Mouse (Mus musculus) CH12.LX (cell line): ENCODE results near the gene Gm9857. TPM values are rescaled to one million over a fixed set of nuclear protein-coding genes. Genes with fewer than 3 reads are reported as not detected.

Experiments
- DNase-seq: peaks from one replicate; pipeline ENCODE4 v3.0.0-alpha.2; 2013; ENCODE audit errors: extremely low read depth
- H3K27ac ChIP-seq: 2 replicates; pipeline ENCODE4 v1.5.1; 2012; ENCODE audit warnings: low read depth, mild to moderate bottlenecking, control low read depth, moderate library complexity; ENCODE audit not compliant: insufficient read depth
- H3K27me3 ChIP-seq: replicated peaks from 2 replicates; pipeline ENCODE3; 2012; ENCODE audit warnings: inconsistent platforms
- H3K36me3 ChIP-seq, 2 experiments: replicated peaks in 1 of 2; 2 replicates each; pipeline versions ENCODE3 to v1.6.1; 2012; ENCODE audit warnings: inconsistent platforms in 1 of 2, low read length in 1 of 2, mild to moderate bottlenecking in 1 of 2, mixed read lengths in 1 of 2, moderate library complexity in 1 of 2; ENCODE audit not compliant: control insufficient read depth in 1 of 2, insufficient read depth in 1 of 2
- H3K4me1 ChIP-seq, 2 experiments: 2 replicates each; pipeline ENCODE4 v1.6.1; 2012; ENCODE audit warnings: inconsistent platforms in 1 of 2, moderate library complexity in 1 of 2; ENCODE audit not compliant: insufficient read depth in 2 of 2, control insufficient read depth in 1 of 2
- H3K4me2 ChIP-seq: 2 replicates; pipeline ENCODE4 v1.6.1; 2012; ENCODE audit warnings: low read depth, mild to moderate bottlenecking, control low read depth; ENCODE audit not compliant: poor library complexity, insufficient read depth, severe bottlenecking
- H3K4me3 ChIP-seq, 3 experiments: fragments of 150-350 bp in 1 of 3; sonication (generic) in 1 of 3; replicated peaks in 1 of 3; 2 replicates each; pipeline versions ENCODE3 to v1.5.1; 2011 to 2012; ENCODE audit warnings: low read depth in 2 of 3, low read length in 2 of 3, mild to moderate bottlenecking in 2 of 3, moderate library complexity in 2 of 3, control low read depth in 1 of 3, improper control_type of control experiment in 1 of 3, inconsistent platforms in 1 of 3, mixed read lengths in 1 of 3; ENCODE audit not compliant: poor library complexity in 1 of 3
- H3K79me2 ChIP-seq: replicated peaks from 2 replicates; pipeline ENCODE4 v1.6.1; 2012; ENCODE audit warnings: mild to moderate bottlenecking, moderate library complexity; ENCODE audit not compliant: control insufficient read depth, poor library complexity, insufficient read depth, severe bottlenecking; ENCODE audit errors: extremely low read depth
- H3K9ac ChIP-seq: 2 replicates; pipeline ENCODE4 v1.6.1; 2012; ENCODE audit warnings: low read depth, mild to moderate bottlenecking, control low read depth, moderate library complexity; ENCODE audit not compliant: insufficient read depth
- H3K9me3 ChIP-seq: replicated peaks from 2 replicates; pipeline ENCODE3; 2012; ENCODE audit warnings: low read length, inconsistent platforms, mixed read lengths
- CTCF ChIP-seq, 2 experiments: IDR thresholded peaks in 1 of 2; conservative IDR thresholded peaks in 1 of 2; 2 replicates each; pipeline ENCODE4 v1.5.1; 2011 to 2012; ENCODE audit warnings: low read depth in 2 of 2, low read length in 2 of 2, improper control_type of control experiment in 1 of 2, inconsistent platforms in 1 of 2, mild to moderate bottlenecking in 1 of 2, moderate library complexity in 1 of 2
- ELF1 ChIP-seq: IDR thresholded peaks from 2 replicates; pipeline ENCODE4 v1.6.1; 2014; ENCODE audit warnings: low read depth, mild to moderate bottlenecking, inconsistent platforms, low read length, improper control_type of control experiment
- EP300 ChIP-seq: IDR thresholded peaks from 2 replicates; pipeline ENCODE4 v1.6.1; 2011; ENCODE audit warnings: low read length, improper control_type of control experiment
- ETS1 ChIP-seq: conservative IDR thresholded peaks from 2 replicates; pipeline ENCODE4 v1.6.1; 2012; ENCODE audit warnings: low read depth, mild to moderate bottlenecking, inconsistent platforms, low read length, improper control_type of control experiment, moderate library complexity
- GABPA ChIP-seq: IDR thresholded peaks from 2 replicates; pipeline ENCODE4 v1.6.1; 2012; ENCODE audit warnings: low read depth, low read length, improper control_type of control experiment, inconsistent platforms; ENCODE audit not compliant: insufficient replicate concordance
- HCFC1 ChIP-seq: IDR thresholded peaks from 2 replicates; pipeline ENCODE4 v1.6.1; 2012; ENCODE audit warnings: low read depth, mild to moderate bottlenecking, inconsistent platforms, low read length, improper control_type of control experiment
- IRF4 ChIP-seq: IDR thresholded peaks from 2 replicates; pipeline ENCODE4 v1.6.1; 2014; ENCODE audit warnings: low read depth, mild to moderate bottlenecking, inconsistent platforms, low read length, improper control_type of control experiment
- JUN ChIP-seq: IDR thresholded peaks from 2 replicates; pipeline ENCODE4 v1.6.1; 2011; ENCODE audit warnings: low read depth, mild to moderate bottlenecking, low read length, improper control_type of control experiment, moderate library complexity; ENCODE audit not compliant: insufficient read depth
- KAT2A ChIP-seq: IDR thresholded peaks from 2 replicates; pipeline ENCODE4 v1.6.1; 2012; ENCODE audit warnings: low read length, improper control_type of control experiment, inconsistent platforms; ENCODE audit not compliant: insufficient replicate concordance
- MAX ChIP-seq: IDR thresholded peaks from 2 replicates; pipeline ENCODE4 v1.6.1; 2011; ENCODE audit warnings: low read length, improper control_type of control experiment
- MAZ ChIP-seq: IDR thresholded peaks from 2 replicates; pipeline ENCODE4 v1.6.1; 2012; ENCODE audit warnings: low read depth, mild to moderate bottlenecking, inconsistent platforms, low read length, improper control_type of control experiment, moderate library complexity
- MXI1 ChIP-seq: IDR thresholded peaks from 2 replicates; pipeline ENCODE4 v1.6.1; 2011; ENCODE audit warnings: mild to moderate bottlenecking, low read depth, low read length, improper control_type of control experiment
- MYC ChIP-seq: IDR thresholded peaks from 2 replicates; pipeline ENCODE4 v1.6.1; 2011; ENCODE audit warnings: low read depth, mild to moderate bottlenecking, improper control_type of control experiment, low read length
- NELFE ChIP-seq: IDR thresholded peaks from 2 replicates; pipeline ENCODE4 v1.6.1; 2011; ENCODE audit warnings: low read depth, low read length, improper control_type of control experiment
- NRF1 ChIP-seq: IDR thresholded peaks from 2 replicates; pipeline ENCODE4 v1.6.1; 2014; ENCODE audit warnings: low read depth, mild to moderate bottlenecking, inconsistent platforms, low read length, improper control_type of control experiment, moderate library complexity
- PAX5 ChIP-seq: IDR thresholded peaks from 2 replicates; pipeline ENCODE4 v1.6.1; 2012; ENCODE audit warnings: low read length, inconsistent platforms, mixed read lengths
- POLR2A ChIP-seq: IDR thresholded peaks from 2 replicates; pipeline ENCODE4 v1.6.1; 2011; ENCODE audit warnings: low read depth, mild to moderate bottlenecking, improper control_type of control experiment, low read length
- POLR2AphosphoS2 ChIP-seq: IDR thresholded peaks from 2 replicates; pipeline ENCODE4 v1.6.1; 2011; ENCODE audit warnings: low read depth, low read length, improper control_type of control experiment
- RCOR1 ChIP-seq: conservative IDR thresholded peaks from 2 replicates; pipeline ENCODE4 v1.6.1; 2012; ENCODE audit warnings: low read depth, mild to moderate bottlenecking, inconsistent platforms, low read length, improper control_type of control experiment
- SMC3 ChIP-seq: IDR thresholded peaks from 2 replicates; pipeline ENCODE4 v1.6.1; 2011; ENCODE audit warnings: low read depth, low read length, improper control_type of control experiment
- TBP ChIP-seq: conservative IDR thresholded peaks from 2 replicates; pipeline ENCODE4 v1.6.1; 2011; ENCODE audit warnings: low read depth, low read length, improper control_type of control experiment
- TCF12 ChIP-seq: IDR thresholded peaks from 2 replicates; pipeline ENCODE4 v1.6.1; 2014; ENCODE audit warnings: low read depth, mild to moderate bottlenecking, inconsistent platforms, low read length, improper control_type of control experiment
- UBTF ChIP-seq: IDR thresholded peaks from 2 replicates; pipeline ENCODE4 v1.6.1; 2012; ENCODE audit warnings: low read depth, mild to moderate bottlenecking, inconsistent platforms, low read length, improper control_type of control experiment, moderate library complexity
- ZC3H11A ChIP-seq: IDR thresholded peaks from 2 replicates; pipeline ENCODE4 v1.6.1; 2012; ENCODE audit warnings: low read depth, mild to moderate bottlenecking, inconsistent platforms, low read length, improper control_type of control experiment
- ZKSCAN1 ChIP-seq: IDR thresholded peaks from 2 replicates; pipeline ENCODE4 v1.6.1; 2012; ENCODE audit warnings: low read depth, inconsistent platforms, low read length, improper control_type of control experiment, borderline replicate concordance
- dilution Hi-C: fragments of 300-500 bp; cut with MboI; formaldehyde crosslinking; loops from 2 replicates; pipeline ENCODE4 v1.14.3; 2020; ENCODE audit warnings: low sequenced_read_pairs; ENCODE audit not compliant: extremely low pct_unique_long_range_greater_than_20kb, extremely low pct_ligation_motif_present
- in situ Hi-C: fragments of 300-500 bp; cut with MboI; formaldehyde crosslinking; loops from 3 replicates; pipeline ENCODE4 v1.14.3; 2019; ENCODE audit warnings: low sequenced_read_pairs, low pct_ligation_motif_present, low pct_unique_long_range_greater_than_20kb, mixed read lengths
- polyA plus RNA-seq: library from polyadenylated mRNA; unstranded; fragments of >175 nt; gene quantifications from 2 replicates; pipeline ENCODE4 v1.2.1, GENCODE M21; 2012; ENCODE audit warnings: low read depth; ENCODE audit not compliant: insufficient read length
- total RNA-seq, 2 experiments: library from RNA; depleted of rRNA; stranded (reverse); fragments of 300-350 nt in 1 of 2; fragments of >200 nt in 1 of 2; gene quantifications; 2 replicates each; pipeline ENCODE4 v1.2.3; 2012 to 2014

Gm9857 gene
- total and polyA plus RNA-seq, 3 experiments = not detected

DNA sequence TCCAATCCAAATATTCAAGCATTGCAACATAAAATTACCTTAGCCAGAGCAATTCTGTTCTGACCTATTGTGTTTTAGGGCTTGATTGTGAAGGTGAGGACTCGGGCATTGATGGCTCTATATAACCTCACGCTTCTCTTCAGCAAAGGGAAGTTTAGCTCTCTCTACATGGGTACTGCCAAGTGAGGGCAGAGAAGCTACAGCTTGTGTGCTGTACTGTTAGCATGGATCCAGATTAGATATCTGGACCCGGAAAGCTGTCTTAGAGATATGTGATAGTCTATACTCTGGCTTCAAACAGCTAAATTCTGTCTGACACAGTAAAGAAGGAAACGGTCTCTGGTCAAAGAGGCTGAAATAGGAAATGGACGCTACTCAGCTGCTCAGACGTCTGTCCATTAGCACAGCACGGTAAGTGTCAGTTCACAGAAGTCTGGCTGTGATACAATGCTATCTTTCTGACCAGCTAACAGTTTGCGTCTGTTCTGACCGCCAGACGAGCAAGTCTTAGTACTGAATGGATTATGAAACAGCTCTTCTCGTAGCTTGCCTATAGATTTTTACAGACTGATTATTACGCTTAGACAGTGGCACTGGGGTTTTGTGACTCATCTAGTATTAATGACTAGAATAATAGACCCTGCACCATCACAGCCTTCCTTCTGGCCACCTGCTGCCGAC, 33.9 kb upstream of the Gm9857 start:
- peaks cover 0 to 25% of the 10 kb centered on the region in 2 experiments for H3K36me3 ChIP-seq
- no peak overlapping the region for H3K9ac ChIP-seq
- H3K27ac ChIP-seq = no peak overlapping the region
- no peak for DNase-seq
- in situ Hi-C loops (no loop called here), dilution Hi-C loops (no loop called here)
- no peaks in the 10 kb centered on the region for H3K79me2 ChIP-seq
- H3K4me1 ChIP-seq = peaks cover 4 to 11% of the 10 kb centered on the region in 2 experiments; a peak in 3 of 4 replicates
- H3K9me3 ChIP-seq = no peaks in the 10 kb centered on the region
- no peak overlapping the region for H3K4me3 ChIP-seq
- H3K27me3 ChIP-seq = no peaks in the 10 kb centered on the region
- TF ChIP-seq GABPA = no peak
- TF ChIP-seq MYC = no peak
- TF ChIP-seq HCFC1 = no peak
- no peak for TF ChIP-seq NELFE
- no peak for TF ChIP-seq RCOR1
- TF ChIP-seq TBP = no peak
- TF ChIP-seq EP300 = no peak
- no peak for TF ChIP-seq KAT2A
- no peak for TF ChIP-seq ZC3H11A
- no peak for TF ChIP-seq SMC3
- TF ChIP-seq, all 38 proteins: peak for 0
- H3K4me2 ChIP-seq = no peak overlapping the region

DNA sequence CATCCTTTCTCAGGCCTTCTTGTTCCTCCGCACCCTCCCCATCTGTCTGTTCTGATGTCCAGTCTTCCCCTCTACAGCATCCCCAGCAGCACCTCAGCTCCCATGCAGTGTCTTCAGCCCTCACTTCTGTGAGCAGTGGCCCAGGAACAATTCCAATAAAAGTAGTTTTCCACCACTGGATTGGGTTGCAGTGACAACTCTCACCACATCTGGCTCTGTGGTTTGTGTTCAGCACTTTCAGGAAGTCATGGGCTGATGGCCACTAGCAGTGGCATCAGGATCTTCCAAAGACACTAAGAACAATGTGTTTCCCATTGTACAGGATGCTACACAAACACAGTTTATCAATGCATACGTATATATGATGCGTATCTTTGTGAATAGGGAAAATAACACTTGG, 25.8 kb upstream of the Gm9857 start:
- DNase-seq = no peak
- Histone ChIP-seq H3K27me3 (no peaks in the 10 kb centered on the region), H3K4me3 (no peak overlapping the region), H3K4me2 (no peak overlapping the region), H3K4me1 (no peaks in the 10 kb centered on the region), H3K9ac (no peak overlapping the region), H3K79me2 (no peaks in the 10 kb centered on the region), H3K9me3 (no peaks in the 10 kb centered on the region), H3K27ac (no peak overlapping the region), H3K36me3 (peaks cover 0 to 2% of the 10 kb centered on the region in 2 experiments)
- TF ChIP-seq MXI1 (no peak), RCOR1 (no peak), GABPA (no peak), JUN (no peak), HCFC1 (no peak), MAX (no peak), ELF1 (no peak), UBTF (no peak), TCF12 (no peak), NRF1 (no peak), ZKSCAN1 (no peak), PAX5 (no peak), CTCF (conservative IDR thresholded peaks at IDR 0.05 in 1 of 2, IDR thresholded peaks at IDR 0.05 in 1 of 2; ENCODE audit: low read depth in 2 of 2, low read length in 2 of 2) (no peak), IRF4 (no peak), POLR2A (no peak), MYC (no peak), EP300 (no peak), POLR2AphosphoS2 (no peak), MAZ (no peak), ETS1 (no peak)
- dilution Hi-C loops (no loop called here), in situ Hi-C loops (no loop called here)
